Mouse (Mus musculus): ENCODE data around the gene Ercc6.

The Ercc6 gene

GRCm38 (mm10) chr14:32520400-32520926 is 7.1 kb downstream of the Ercc6 start:
- DNase-seq, result no peak

- DNase-seq, result no peak
These were observed 9.0 kb downstream of the Ercc6 start for GRCm38 (mm10) chr14:32522336-32522735.

GRCm38 (mm10) chr14:32524071-32524470 is 10.8 kb downstream of the Ercc6 start:
- no peak for DNase-seq

GRCm38 (mm10) chr14:32525996-32526705 is 12.8 kb downstream of the Ercc6 start:
- DNase-seq, result no peak

- DNase-seq, result no peak
These were observed 13.9 kb downstream of the Ercc6 start for GRCm38 (mm10) chr14:32527211-32527610.

- DNase-seq, result no peak
These were observed 15.7 kb downstream of the Ercc6 start for GRCm38 (mm10) chr14:32529036-32529435.

GRCm38 (mm10) chr14:32530896-32531295 is 17.6 kb downstream of the Ercc6 start:
- peak in 1 of 2 experiments; percentile 53 for DNase-seq

- DNase-seq, result no peak
These were observed 18.1 kb downstream of the Ercc6 start for GRCm38 (mm10) chr14:32531371-32531770.

GRCm38 (mm10) chr14:32532381-32533147 is 19.2 kb downstream of the Ercc6 start:
- DNase-seq, result no peak

GRCm38 (mm10) chr14:32533148-32533520 is 19.8 kb downstream of the Ercc6 start:
- DNase-seq, result no peak

GRCm38 (mm10) chr14:32533656-32534055 is 20.3 kb downstream of the Ercc6 start:
- no peak for DNase-seq

- DNase-seq, result no peak
These were observed 20.8 kb downstream of the Ercc6 start for GRCm38 (mm10) chr14:32534137-32534536.

- no peak for DNase-seq
These were observed 23.4 kb downstream of the Ercc6 start for GRCm38 (mm10) chr14:32536763-32537162.

GRCm38 (mm10) chr14:32538115-32538514 is 24.8 kb downstream of the Ercc6 start:
- DNase-seq, result no peak

- no peak for DNase-seq
These were observed 29.8 kb downstream of the Ercc6 start for GRCm38 (mm10) chr14:32543075-32543474.

- DNase-seq, result no peak
These were observed 33.4 kb downstream of the Ercc6 start for GRCm38 (mm10) chr14:32546676-32547075.

GRCm38 (mm10) chr14:32551854-32552253 is 38.5 kb downstream of the Ercc6 start:
- DNase-seq, result no peak

GRCm38 (mm10) chr14:32553198-32553903 is 40.0 kb downstream of the Ercc6 start:
- no peak for DNase-seq

- DNase-seq, result no peak
These were observed 41.7 kb downstream of the Ercc6 start for GRCm38 (mm10) chr14:32554860-32555526.

- DNase-seq, result no peak
These were observed 48.1 kb downstream of the Ercc6 start for GRCm38 (mm10) chr14:32561428-32561827.

GRCm38 (mm10) chr14:32563661-32564060 is 50.3 kb downstream of the Ercc6 start:
- DNase-seq, result no peak

- no peak for DNase-seq
These were observed 59.2 kb downstream of the Ercc6 start for GRCm38 (mm10) chr14:32572519-32572918.

- DNase-seq, result peak in 1 of 2 experiments; percentile 41
These were observed 65.1 kb downstream of the Ercc6 start for GRCm38 (mm10) chr14:32578420-32578819.
